Mouse (Mus musculus) left cerebral cortex, postnatal 14 days (tissue): ENCODE results near the gene Cacng2. TPM values are rescaled to one million over a fixed set of nuclear protein-coding genes. Genes with fewer than 3 reads are reported as not detected.

Experiments
- DNase-seq, 2 experiments: peaks; one replicate each; pipeline ENCODE4 v3.0.0; 2021 to 2022; ENCODE audit warnings: low spot score in 2 of 2, mixed read lengths in 1 of 2
- intact Hi-C: fragments of 180-260 bp; cut with DNase I; formaldehyde crosslinking; loops from one replicate; pipeline ENCODE4 v1.15.1; 2025
- long read RNA-seq, 2 experiments: library from polyadenylated mRNA; stranded (forward); transcript quantifications; one replicate each; pipeline ENCODE4 v2.0.0; 2021
- total RNA-seq, 2 experiments: library from RNA; stranded (reverse); gene quantifications; 2 replicates each; pipeline ENCODE4 v1.2.3; 2021

Cacng2 gene
- total RNA-seq: 10 to 100 TPM; 60.5 to 68.7 TPM
- long read RNA-seq, experiment 1, full-length matches to known transcripts: 3 of 81 reads
- long read RNA-seq, experiment 1, partial matches to known transcripts: 0 of 81 reads
- long read RNA-seq, experiment 1, other reads (novel, unspliced or antisense): 78 of 81 reads
- long read RNA-seq, experiment 2, full-length matches to known transcripts: 2 of 63 reads
- long read RNA-seq, experiment 2, partial matches to known transcripts: 0 of 63 reads
- long read RNA-seq, experiment 2, other reads (novel, unspliced or antisense): 61 of 63 reads

GRCm38 (mm10) chr15:78119704-78120103 is at the start of gene Cacng2:
TSS of gene Cacng2 (minus strand) at chr15:78120028.
- peak; percentile 89 to 93 for DNase-seq
- intact Hi-C loops: loop anchor here (5.0 kb wide), 4 partner anchors 52 to 137 kb away; partner anchors contain the start of gene Ift27

GRCm38 (mm10) chr15:78169566-78169965 is 49.7 kb upstream of the Cacng2 start:
- intact Hi-C loops: no loop called here

GRCm38 (mm10) chr15:78165292-78165691 is 45.5 kb upstream of the Cacng2 start:
- intact Hi-C loops: no loop called here
- DNase-seq: no peak

More at GRCm38 (mm10) chr15:78169566-78169965, 49.7 kb upstream of the Cacng2 start:
- DNase-seq: peak; percentile 44 to 63

DNA sequence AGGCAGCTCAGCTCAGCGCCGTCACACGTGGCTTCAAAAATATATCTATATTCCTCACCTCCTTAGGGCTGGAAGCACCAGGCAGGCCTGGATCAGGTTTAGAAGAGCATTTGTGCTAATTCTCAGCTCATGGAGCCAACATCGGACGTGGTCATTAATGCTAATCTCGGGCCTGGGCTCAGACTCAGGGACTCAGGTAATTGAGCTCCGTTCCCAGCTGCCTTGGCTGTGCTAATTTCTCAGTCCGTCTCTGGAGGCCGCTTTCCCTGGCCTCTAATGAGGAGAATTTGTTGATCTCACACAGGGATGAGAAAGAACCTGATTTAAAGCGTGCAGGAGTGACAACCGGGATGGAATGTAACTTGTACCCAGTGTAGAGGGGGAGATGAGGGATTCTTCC is 44.6 kb upstream of the Cacng2 start:
- intact Hi-C loops: no loop called here
- DNase-seq: no peak

DNA sequence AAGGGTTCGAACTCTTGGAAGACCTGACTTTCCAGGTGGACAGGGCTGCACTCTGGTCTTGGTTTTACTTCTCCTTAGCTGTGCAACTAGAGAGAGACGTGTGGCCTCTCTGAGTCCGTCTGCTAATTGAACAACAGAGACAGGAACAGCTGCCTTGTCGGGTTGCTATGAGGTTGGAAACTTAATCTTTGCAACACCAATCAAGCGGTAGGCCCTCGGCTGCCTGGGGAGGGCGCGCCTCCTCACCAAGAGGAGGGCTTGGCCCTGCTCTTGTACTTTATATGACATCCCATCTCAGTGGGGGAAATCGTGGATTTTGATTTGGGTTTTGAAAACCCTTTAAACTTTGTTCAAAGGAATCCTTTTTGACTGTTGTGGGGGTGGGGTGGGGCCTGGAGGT is 42.1 kb upstream of the Cacng2 start:
- DNase-seq: no peak
- intact Hi-C loops: no loop called here

DNA sequence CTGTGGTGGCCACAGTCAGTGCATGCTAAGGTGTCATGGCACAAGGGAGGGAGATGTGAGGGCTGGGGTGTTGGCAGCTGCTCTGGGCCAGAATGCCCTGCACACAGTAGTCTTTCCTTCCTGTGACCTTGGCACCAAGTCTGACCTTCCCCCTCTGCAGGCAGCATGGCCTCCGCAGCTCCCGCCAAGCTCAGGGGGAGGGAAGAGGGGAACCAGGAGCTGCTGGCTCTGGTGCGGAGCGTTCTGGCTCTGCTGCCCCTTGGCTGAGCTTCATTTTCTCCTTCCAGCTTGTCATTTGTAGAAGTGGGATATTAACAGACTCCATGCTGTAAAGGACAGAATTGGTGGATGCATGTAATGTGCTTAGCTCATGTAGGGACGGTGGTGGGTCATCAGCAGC is 38.5 kb upstream of the Cacng2 start:
- intact Hi-C loops: no loop called here

GRCm38 (mm10) chr15:78157824-78158223 is 38.0 kb upstream of the Cacng2 start:
- no peak for DNase-seq
- intact Hi-C loops: no loop called here

More for the DNA sequence above, 38.5 kb upstream of the Cacng2 start:
- DNase-seq: no peak

GRCm38 (mm10) chr15:78157330-78157729 is 37.5 kb upstream of the Cacng2 start:
- intact Hi-C loops: no loop called here

GRCm38 (mm10) chr15:78155421-78155820 is 35.6 kb upstream of the Cacng2 start:
- intact Hi-C loops: no loop called here
- DNase-seq: no peak

More at GRCm38 (mm10) chr15:78157330-78157729, 37.5 kb upstream of the Cacng2 start:
- no peak for DNase-seq

- no peak for DNase-seq
- intact Hi-C loops: no loop called here
Observed at GRCm38 (mm10) chr15:78153045-78153775, 33.4 kb upstream of the Cacng2 start.

GRCm38 (mm10) chr15:78148565-78148964 is 28.7 kb upstream of the Cacng2 start:
- intact Hi-C loops: no loop called here
- DNase-seq: no peak

GRCm38 (mm10) chr15:78140226-78140625 is 20.4 kb upstream of the Cacng2 start:
- no peak for DNase-seq
- intact Hi-C loops: no loop called here

- intact Hi-C loops: no loop called here
- DNase-seq: no peak
Observed at GRCm38 (mm10) chr15:78134606-78135005, 14.8 kb upstream of the Cacng2 start.

DNA sequence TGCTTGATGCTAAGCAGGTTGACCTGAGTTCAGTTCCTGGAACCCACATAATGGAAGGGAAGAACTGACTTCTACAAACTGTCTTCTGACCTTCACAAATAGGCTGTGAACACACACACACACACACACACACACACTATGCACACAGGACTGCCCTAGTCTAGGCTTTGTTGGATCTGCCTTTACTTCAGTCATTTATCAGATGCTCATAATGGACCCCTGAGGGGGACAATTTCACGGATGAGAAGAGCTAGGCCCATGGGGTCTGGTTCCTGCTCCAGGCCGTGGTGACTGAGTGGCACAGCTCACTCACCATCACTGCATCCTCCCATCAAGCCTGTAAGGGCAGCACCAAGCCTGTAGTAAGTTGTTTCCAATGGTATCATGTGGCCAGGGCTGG is 13.6 kb upstream of the Cacng2 start:
- intact Hi-C loops: no loop called here

GRCm38 (mm10) chr15:78119248-78119647 is 580 bp downstream of the Cacng2 start:
- DNase-seq: peak in 1 of 2 experiments; percentile 29
- intact Hi-C loops: loop anchor here (5.0 kb wide), 4 partner anchors 52 to 137 kb away; partner anchors contain the start of gene Ift27

More for the DNA sequence above, 13.6 kb upstream of the Cacng2 start:
- no peak for DNase-seq

DNA sequence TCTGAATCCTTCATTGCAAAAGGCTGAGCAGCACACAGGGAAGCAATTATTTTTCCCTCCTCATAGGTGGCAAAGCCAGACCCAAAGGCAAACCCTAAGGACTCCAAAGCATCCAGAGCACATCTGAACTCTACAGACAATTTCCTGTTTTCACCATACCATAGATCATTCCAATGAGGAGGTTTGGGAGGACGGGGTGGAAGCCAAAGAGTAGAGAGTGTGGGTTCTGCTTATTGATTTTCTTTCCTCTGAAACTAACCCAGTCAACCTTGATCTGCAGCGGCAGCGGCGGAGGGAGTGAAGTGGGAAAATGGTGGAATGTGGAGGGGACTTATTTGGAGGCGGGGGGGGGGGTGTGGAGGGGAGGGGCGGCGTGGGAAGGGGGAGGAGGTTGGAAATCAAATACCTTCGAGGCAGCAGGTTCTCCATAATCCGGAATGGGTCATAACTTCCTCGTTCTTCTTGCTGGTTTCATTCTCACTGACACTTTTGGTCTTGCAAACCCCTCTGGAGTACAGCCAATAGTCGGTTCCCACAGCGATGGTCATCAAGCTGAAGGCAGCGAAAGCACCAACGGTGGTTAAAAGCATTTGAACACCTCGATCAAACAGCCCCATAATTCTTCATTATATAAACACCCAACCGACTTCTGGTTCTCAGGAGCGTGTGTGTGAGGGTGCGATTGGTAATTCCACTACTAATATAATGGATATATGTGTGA is 1.4 kb downstream of the Cacng2 start:
- intact Hi-C loops: loop anchor here (5.0 kb wide), 4 partner anchors 51 to 136 kb away; partner anchors contain the start of gene Ift27
- no peak for DNase-seq

DNA sequence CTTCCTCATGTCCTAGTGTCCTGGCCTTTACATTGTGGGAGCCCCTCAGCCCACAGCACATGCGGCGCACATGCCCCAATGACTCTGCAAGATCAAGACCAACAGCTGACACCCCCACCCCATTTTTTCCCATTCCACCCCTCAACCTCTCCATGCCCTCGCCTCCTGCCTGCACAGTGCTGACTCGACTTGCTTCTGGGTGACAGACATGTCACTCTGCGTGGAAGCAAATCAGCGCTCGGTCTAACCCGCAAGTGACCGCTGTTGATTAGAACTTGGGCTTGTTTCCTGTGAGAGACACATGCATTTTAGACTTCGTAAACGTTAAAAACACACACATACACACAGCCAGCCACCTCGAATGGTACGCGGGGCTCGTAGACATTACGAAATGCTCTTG is 2.1 kb downstream of the Cacng2 start:
- DNase-seq: no peak
- intact Hi-C loops: loop anchor here (5.0 kb wide), 4 partner anchors 50 to 135 kb away; partner anchors contain the start of gene Ift27

DNA sequence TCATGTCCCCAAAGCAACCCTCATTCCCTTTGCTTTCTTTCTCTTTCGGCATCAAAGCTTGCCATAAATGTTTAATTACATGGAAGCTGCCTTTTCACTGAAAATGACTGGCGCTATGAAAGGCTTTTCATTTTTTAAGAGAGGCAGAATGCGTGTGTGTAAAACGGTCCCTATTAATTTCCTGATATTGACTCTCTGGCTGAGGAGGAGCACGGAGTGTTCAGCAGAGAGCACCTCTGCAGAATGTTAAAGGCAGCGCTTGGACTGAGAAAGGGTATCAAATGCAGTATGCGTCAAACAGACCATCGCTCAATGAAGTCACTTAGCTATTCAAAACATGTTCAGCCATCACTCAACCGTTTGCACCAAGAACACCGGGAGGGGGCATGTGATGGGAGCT is 2.9 kb downstream of the Cacng2 start:
- DNase-seq: no peak
- intact Hi-C loops: loop anchor here (5.0 kb wide), 4 partner anchors 50 to 135 kb away; partner anchors contain the start of gene Ift27

DNA sequence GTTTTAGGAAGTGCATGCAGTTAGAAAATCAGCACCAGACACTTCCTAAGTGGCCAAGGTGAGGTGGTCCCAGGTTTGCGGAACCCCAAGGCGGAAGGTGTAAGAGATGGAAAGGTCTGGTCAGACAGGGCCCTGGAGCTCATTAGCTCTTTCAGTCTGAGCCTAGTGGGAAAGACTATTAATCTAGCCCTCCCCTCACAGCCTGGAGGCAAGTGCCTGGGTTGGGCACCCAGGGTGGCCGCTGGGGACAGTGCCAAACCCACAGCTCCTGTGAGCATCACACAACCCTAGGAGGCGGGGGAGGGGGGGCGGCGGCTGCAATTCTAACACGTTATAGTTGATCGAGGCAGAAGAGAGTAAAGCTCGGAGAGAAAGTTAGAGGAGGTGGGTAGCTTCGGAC is 3.6 kb downstream of the Cacng2 start:
- intact Hi-C loops: loop anchor here (5.0 kb wide), 4 partner anchors 49 to 134 kb away; partner anchors contain the start of gene Ift27
- no peak for DNase-seq

DNA sequence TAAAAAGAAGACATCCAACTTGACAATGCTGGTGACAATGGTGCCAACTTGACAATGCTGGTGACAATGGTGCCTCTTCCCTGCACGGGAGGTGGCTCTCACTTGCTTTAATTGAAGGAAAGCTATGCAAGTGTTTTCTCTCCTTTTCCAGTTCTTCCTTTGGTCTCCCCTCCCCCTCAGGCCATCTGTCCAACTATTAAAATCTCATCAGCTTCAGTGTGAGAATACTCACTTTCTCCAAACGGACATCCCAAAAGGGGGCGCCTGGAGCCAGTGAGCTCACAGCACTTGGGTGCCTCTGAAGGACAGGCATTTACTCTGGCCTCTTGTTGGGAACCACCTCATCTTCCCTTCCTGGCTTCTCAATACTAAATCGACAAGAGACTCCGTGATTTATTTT is 20.3 kb downstream of the Cacng2 start:
- intact Hi-C loops: no loop called here
- DNase-seq: no peak
